Mouse (Mus musculus): ENCODE results near the gene C9orf72. TPM values are rescaled to one million over a fixed set of nuclear protein-coding genes. Genes with fewer than 3 reads are reported as not detected.

C9orf72 gene
- polyA plus RNA-seq, 1 experiment from 2014 or later: 34.6 TPM

DNA sequence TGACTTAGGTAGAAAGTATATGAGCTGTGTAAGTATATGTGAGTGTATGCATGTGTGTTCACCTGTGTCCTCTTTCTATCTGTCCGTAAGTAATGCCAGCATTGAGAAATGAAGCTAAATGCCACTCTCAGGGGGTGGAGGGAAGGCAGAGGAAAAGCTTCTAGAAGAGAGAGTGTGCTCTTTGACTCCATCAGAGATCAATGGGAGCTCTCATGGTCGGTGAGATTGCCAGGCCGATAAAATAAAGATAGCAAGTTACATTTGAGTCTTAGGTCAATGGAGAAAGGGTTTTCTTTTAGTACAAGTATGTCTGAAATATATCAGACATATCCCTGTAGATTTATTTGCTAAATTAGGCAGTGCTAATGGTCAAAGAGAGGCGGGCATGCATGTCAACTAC lies 77.6 kb downstream of the C9orf72 start:
- Histone ChIP-seq H3K9ac (no peak overlapping the region), H3K27me3 (replicated peaks) (no peaks in the 10 kb centered on the region), H3K9me3 (no peaks in the 10 kb centered on the region), H3K4me3 (no peak overlapping the region), H3K36me3 (no peaks in the 10 kb centered on the region), H3K4me1 (no peaks in the 10 kb centered on the region), H3K27ac (no peak overlapping the region), H3K4me2 (replicated peaks) (no peak overlapping the region)
- no peak for ATAC-seq (ENCODE audit: low FRiP score, low read depth)
- WGBS: 94% methylated on average over 4 of the region's 4 CpGs

DNA sequence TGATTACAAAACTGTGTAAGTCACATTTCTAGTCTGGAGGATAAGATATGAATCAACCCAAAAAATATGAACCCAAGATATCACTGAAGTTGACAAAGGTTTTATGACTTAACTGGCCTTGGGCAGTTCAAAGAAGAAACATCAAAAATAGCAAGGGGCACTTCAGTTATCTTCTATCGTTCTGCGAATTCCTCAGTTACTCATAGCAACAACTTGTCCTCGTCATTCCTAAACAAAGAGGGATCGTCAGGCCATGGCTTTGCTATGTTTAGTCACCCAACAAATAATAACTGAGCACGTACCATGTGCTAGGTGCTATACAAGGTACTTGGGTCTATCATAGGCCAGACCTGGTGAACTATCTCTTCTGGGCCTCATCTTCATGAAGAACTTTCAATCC lies 79.4 kb downstream of the C9orf72 start:
- Histone ChIP-seq H3K4me1 (no peaks in the 10 kb centered on the region), H3K4me3 (no peak overlapping the region), H3K27me3 (replicated peaks) (no peaks in the 10 kb centered on the region), H3K36me3 (no peaks in the 10 kb centered on the region), H3K9ac (no peak overlapping the region), H3K9me3 (no peaks in the 10 kb centered on the region), H3K27ac (no peak overlapping the region), H3K4me2 (replicated peaks) (no peak overlapping the region)
- ATAC-seq (ENCODE audit: low FRiP score, low read depth): no peak
- 96% methylated on average over 5 of the region's 5 CpGs for WGBS

DNA sequence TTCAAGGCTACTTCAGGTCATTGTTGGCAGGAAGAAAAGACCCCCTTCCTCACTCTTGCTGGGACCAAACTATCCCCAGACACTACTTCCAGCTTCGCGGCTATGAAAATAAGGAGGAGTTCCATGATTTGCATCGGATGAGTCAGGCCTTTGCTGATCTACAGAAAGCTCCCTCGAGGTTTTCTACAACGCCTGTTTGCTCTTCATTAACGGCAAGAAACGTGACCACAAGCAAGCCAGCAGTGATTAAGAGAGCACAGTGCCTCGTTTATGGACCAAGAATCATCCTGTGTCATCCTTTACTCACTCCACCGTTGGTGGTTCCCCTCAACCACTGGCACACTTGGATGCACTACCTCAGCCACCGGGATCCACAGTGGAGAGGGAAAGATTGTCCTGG lies 80.2 kb downstream of the C9orf72 start:
- ATAC-seq (ENCODE audit: low FRiP score, low read depth): no peak

DNA sequence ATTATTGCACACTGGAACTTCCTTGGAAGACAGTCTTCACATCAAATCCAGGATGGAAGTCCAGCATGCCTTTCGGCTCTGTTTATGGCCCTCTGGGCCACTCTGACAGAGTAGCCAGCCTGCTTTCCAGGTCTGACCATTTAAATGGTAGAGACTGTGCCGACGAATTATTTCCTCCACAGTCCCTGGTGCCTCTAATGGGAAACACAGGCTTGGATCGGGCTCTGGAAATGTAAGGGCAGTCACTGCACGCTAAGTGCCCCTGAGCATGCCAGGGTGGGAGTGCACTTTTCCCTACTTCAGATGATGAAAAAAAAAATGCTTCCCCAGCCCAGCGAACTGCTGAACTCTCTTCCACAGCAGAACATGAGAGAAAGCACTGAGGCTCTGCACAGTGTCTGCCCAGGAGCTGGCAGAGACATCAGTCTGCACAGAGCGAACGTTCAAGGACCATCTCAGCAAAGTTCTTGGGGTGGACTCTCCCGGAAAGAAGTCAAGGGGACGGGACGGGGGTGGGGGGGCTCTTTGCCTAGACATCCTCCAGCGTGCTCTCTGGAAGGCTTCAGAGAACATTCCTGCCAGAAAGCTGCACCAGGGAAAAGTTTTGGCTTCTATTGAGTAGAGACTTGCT lies 82.4 kb downstream of the C9orf72 start:
- Histone ChIP-seq H3K36me3 (no peaks in the 10 kb centered on the region), H3K4me3 (no peak overlapping the region), H3K4me1 (no peaks in the 10 kb centered on the region), H3K4me2 (replicated peaks) (no peak overlapping the region), H3K27me3 (replicated peaks) (no peaks in the 10 kb centered on the region), H3K27ac (no peak overlapping the region), H3K9ac (no peak overlapping the region), H3K9me3 (no peaks in the 10 kb centered on the region)
- ATAC-seq (ENCODE audit: low FRiP score, low read depth): no peak
- WGBS: 78% methylated on average over 12 of the region's 12 CpGs

More for the DNA sequence above, 80.2 kb downstream of the C9orf72 start:
- Histone ChIP-seq H3K4me3 (no peak overlapping the region), H3K4me2 (replicated peaks) (no peak overlapping the region), H3K4me1 (no peaks in the 10 kb centered on the region), H3K9ac (no peak overlapping the region), H3K27me3 (replicated peaks) (no peaks in the 10 kb centered on the region), H3K36me3 (no peaks in the 10 kb centered on the region), H3K9me3 (no peaks in the 10 kb centered on the region), H3K27ac (no peak overlapping the region)
- 87% methylated on average over 10 of the region's 10 CpGs for WGBS

Other genes starting within 250 kb of the C9orf72 start
- gene Ifnk, start 74.1 kb downstream of the C9orf72 start, polyA plus RNA-seq (2016; fragmentation: Nextera tagmentation; extraction: Ambion mirVana): 0.34 TPM in 1 of 2 replicates, not detected in the other
- 6.2 and 8.4 TPM in 2 replicates for gene Mob3b, start 68.7 kb downstream of the C9orf72 start, polyA plus RNA-seq (2016; fragmentation: Nextera tagmentation; extraction: Ambion mirVana)